Mouse (Mus musculus): ENCODE results near the gene Ttc28.

DNA sequence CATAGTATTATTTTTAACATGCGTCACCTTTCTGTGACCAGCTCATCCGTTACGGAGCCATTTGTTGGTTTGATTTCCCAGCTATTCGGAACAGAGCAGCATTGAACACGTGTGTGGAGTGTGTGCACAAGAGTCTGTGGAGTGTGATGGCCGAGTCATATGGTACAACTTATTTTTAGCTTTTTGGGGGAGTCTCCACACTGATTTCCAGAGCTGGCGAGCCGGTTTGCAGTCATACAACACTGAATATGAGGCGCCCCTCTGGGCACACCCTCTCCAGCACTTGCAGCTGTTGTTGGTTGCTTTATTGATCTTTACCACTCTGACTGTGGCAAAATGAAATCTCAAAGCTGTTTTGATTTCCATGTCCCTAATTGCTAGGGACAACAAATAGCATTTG lies 197.7 kb downstream of the Ttc28 start:
- TF ChIP-seq JUND (IDR thresholded peaks at IDR 0.05; ENCODE audit: low read depth, low read length) (no peak), POLR2A (IDR thresholded peaks at IDR 0.05; ENCODE audit: control insufficient read depth in 1 of 2, insufficient read depth in 1 of 2, low read depth in 1 of 2, low read length in 2 of 2, poor library complexity in 1 of 2) (no peak), ZNF384 (IDR thresholded peaks at IDR 0.05; ENCODE audit: low read depth, low read length) (no peak), EP300 (IDR thresholded peaks at IDR 0.05; ENCODE audit: low read depth in 1 of 2, low read length in 2 of 2) (no peak), CTCF (IDR thresholded peaks at IDR 0.05 in 2 of 3, conservative IDR thresholded peaks at IDR 0.05 in 1 of 3; ENCODE audit: control insufficient read depth in 1 of 3, insufficient read depth in 1 of 3, low read depth in 2 of 3, low read length in 3 of 3, poor library complexity in 1 of 3, severe bottlenecking in 1 of 3) (no peak), SIN3A (IDR thresholded peaks at IDR 0.05; ENCODE audit: low read length) (no peak), MEF2A (IDR thresholded peaks at IDR 0.05; ENCODE audit: extremely low read depth, insufficient replicate concordance, low read depth, low read length, poor library complexity, severe bottlenecking) (no peak), RCOR1 (IDR thresholded peaks at IDR 0.05; ENCODE audit: low read depth, low read length) (no peak), UBTF (IDR thresholded peaks at IDR 0.05; ENCODE audit: borderline replicate concordance, insufficient read depth, low read depth, low read length) (no peak), GATA1 (IDR thresholded peaks at IDR 0.05; ENCODE audit: low read depth, low read length) (no peak), MAZ (IDR thresholded peaks at IDR 0.05; ENCODE audit: low read depth, low read length) (no peak), NELFE (IDR thresholded peaks at IDR 0.05; ENCODE audit: low read depth, low read length) (no peak), USF1 (IDR thresholded peaks at IDR 0.05; ENCODE audit: low read depth, low read length) (no peak), ZC3H11A (IDR thresholded peaks at IDR 0.05; ENCODE audit: low read depth, low read length) (no peak)

Measured in MEL (cell line).